Mouse (Mus musculus): ENCODE results near the gene Xpnpep3. TPM values are rescaled to one million over a fixed set of nuclear protein-coding genes. Genes with fewer than 3 reads are reported as not detected.

Gene Xpnpep3
- polyA plus RNA-seq, 1 experiment = 5.9 TPM

GRCm38 (mm10) chr15:81461523-81461922 lies 61.6 kb downstream of the Xpnpep3 start:
- TF ChIP-seq POLR2A (IDR thresholded peaks at IDR 0.05; ENCODE audit: borderline replicate concordance, control insufficient read depth, low read depth, low read length) (no peak), CTCF (IDR thresholded peaks at IDR 0.05; ENCODE audit: control insufficient read depth, insufficient read depth, low read length) (peak; percentile 20; the same call in 1 of the 2 replicates)
- no peak overlapping the region for H3K27ac ChIP-seq (ENCODE audit: control insufficient read depth, insufficient read depth, low read depth, low read length, poor library complexity)
- no peaks in the 10 kb centered on the region for H3K4me1 ChIP-seq (ENCODE audit: control insufficient read depth, insufficient read depth, low read length)
- WGBS = 90% methylated on average over 7 of the region's 7 CpGs
- no peak overlapping the region for H3K4me3 ChIP-seq (replicated peaks; ENCODE audit: control insufficient read depth, low read depth, low read length)

GRCm38 (mm10) chr15:81465016-81465660 lies 65.2 kb downstream of the Xpnpep3 start:
- Histone ChIP-seq H3K27ac (ENCODE audit: control insufficient read depth, insufficient read depth, low read depth, low read length, poor library complexity) (peak overlapping the region; percentile 98; the same call in 1 of the 2 replicates), H3K4me3 (replicated peaks; ENCODE audit: control insufficient read depth, low read depth, low read length) (no peak overlapping the region), H3K4me1 (ENCODE audit: control insufficient read depth, insufficient read depth, low read length) (no peaks in the 10 kb centered on the region)
- TF ChIP-seq POLR2A (IDR thresholded peaks at IDR 0.05; ENCODE audit: borderline replicate concordance, control insufficient read depth, low read depth, low read length) (no peak), CTCF (IDR thresholded peaks at IDR 0.05; ENCODE audit: control insufficient read depth, insufficient read depth, low read length) (no peak)
- WGBS = 64% methylated on average over 12 of the region's 12 CpGs

GRCm38 (mm10) chr15:81465901-81466737 lies 66.2 kb downstream of the Xpnpep3 start, which contains the start of gene Rbx1:
Gene Rbx1 (plus strand): TSS chr15:81466296.
- Histone ChIP-seq H3K4me3 (replicated peaks; ENCODE audit: control insufficient read depth, low read depth, low read length) (peak within 1 kb of the TSS; percentile 84), H3K27ac (ENCODE audit: control insufficient read depth, insufficient read depth, low read depth, low read length, poor library complexity) (peak within 1 kb of the TSS; percentile 98), H3K4me1 (ENCODE audit: control insufficient read depth, insufficient read depth, low read length) (no peaks in the 10 kb centered on the region)
- under 1% methylated on average over 62 of the region's 62 CpGs for WGBS
- TF ChIP-seq POLR2A (IDR thresholded peaks at IDR 0.05; ENCODE audit: borderline replicate concordance, control insufficient read depth, low read depth, low read length) (peak; percentile 72; the same call in 1 of the 2 replicates), CTCF (IDR thresholded peaks at IDR 0.05; ENCODE audit: control insufficient read depth, insufficient read depth, low read length) (no peak)

- Histone ChIP-seq H3K4me3 (replicated peaks; ENCODE audit: control insufficient read depth, low read depth, low read length) (peak overlapping the region; percentile 84), H3K27ac (ENCODE audit: control insufficient read depth, insufficient read depth, low read depth, low read length, poor library complexity) (peak overlapping the region; percentile 59), H3K4me1 (ENCODE audit: control insufficient read depth, insufficient read depth, low read length) (no peaks in the 10 kb centered on the region)
- TF ChIP-seq CTCF (IDR thresholded peaks at IDR 0.05; ENCODE audit: control insufficient read depth, insufficient read depth, low read length) (no peak), POLR2A (IDR thresholded peaks at IDR 0.05; ENCODE audit: borderline replicate concordance, control insufficient read depth, low read depth, low read length) (no peak)
- under 1% methylated on average over 15 of the region's 15 CpGs for WGBS
Measured at GRCm38 (mm10) chr15:81466738-81467113, 66.8 kb downstream of the Xpnpep3 start.

GRCm38 (mm10) chr15:81470735-81471134 lies 70.8 kb downstream of the Xpnpep3 start:
- H3K4me3 ChIP-seq (replicated peaks; ENCODE audit: control insufficient read depth, low read depth, low read length) = no peak overlapping the region
- 95% methylated on average over 8 of the region's 8 CpGs for WGBS
- no peak overlapping the region for H3K27ac ChIP-seq (ENCODE audit: control insufficient read depth, insufficient read depth, low read depth, low read length, poor library complexity)
- H3K4me1 ChIP-seq (ENCODE audit: control insufficient read depth, insufficient read depth, low read length) = no peaks in the 10 kb centered on the region
- no peak for TF ChIP-seq CTCF (IDR thresholded peaks at IDR 0.05; ENCODE audit: control insufficient read depth, insufficient read depth, low read length)
- no peak for TF ChIP-seq POLR2A (IDR thresholded peaks at IDR 0.05; ENCODE audit: borderline replicate concordance, control insufficient read depth, low read depth, low read length)

- WGBS = 85% methylated on average over 5 of the region's 5 CpGs
- H3K4me1 ChIP-seq (ENCODE audit: control insufficient read depth, insufficient read depth, low read length) = no peaks in the 10 kb centered on the region
- TF ChIP-seq POLR2A (IDR thresholded peaks at IDR 0.05; ENCODE audit: borderline replicate concordance, control insufficient read depth, low read depth, low read length) (no peak), CTCF (IDR thresholded peaks at IDR 0.05; ENCODE audit: control insufficient read depth, insufficient read depth, low read length) (no peak)
- no peak overlapping the region for H3K27ac ChIP-seq (ENCODE audit: control insufficient read depth, insufficient read depth, low read depth, low read length, poor library complexity)
- no peak overlapping the region for H3K4me3 ChIP-seq (replicated peaks; ENCODE audit: control insufficient read depth, low read depth, low read length)
Measured at GRCm38 (mm10) chr15:81472256-81472655, 72.3 kb downstream of the Xpnpep3 start.

GRCm38 (mm10) chr15:81475654-81476053 lies 75.7 kb downstream of the Xpnpep3 start:
- Histone ChIP-seq H3K27ac (ENCODE audit: control insufficient read depth, insufficient read depth, low read depth, low read length, poor library complexity) (no peak overlapping the region), H3K4me1 (ENCODE audit: control insufficient read depth, insufficient read depth, low read length) (no peaks in the 10 kb centered on the region), H3K4me3 (replicated peaks; ENCODE audit: control insufficient read depth, low read depth, low read length) (no peak overlapping the region)
- TF ChIP-seq POLR2A (IDR thresholded peaks at IDR 0.05; ENCODE audit: borderline replicate concordance, control insufficient read depth, low read depth, low read length) (no peak), CTCF (IDR thresholded peaks at IDR 0.05; ENCODE audit: control insufficient read depth, insufficient read depth, low read length) (peak; percentile 37; the same call in 1 of the 2 replicates)
- WGBS = 44% methylated on average over 3 of the region's 3 CpGs

- no peak for TF ChIP-seq POLR2A (IDR thresholded peaks at IDR 0.05; ENCODE audit: borderline replicate concordance, control insufficient read depth, low read depth, low read length)
- TF ChIP-seq CTCF (IDR thresholded peaks at IDR 0.05; ENCODE audit: control insufficient read depth, insufficient read depth, low read length) = no peak
- WGBS = 37% methylated on average over 2 of the region's 2 CpGs
- no peak overlapping the region for H3K27ac ChIP-seq (ENCODE audit: control insufficient read depth, insufficient read depth, low read depth, low read length, poor library complexity)
- H3K4me1 ChIP-seq (ENCODE audit: control insufficient read depth, insufficient read depth, low read length) = peaks cover under 1% of the 10 kb centered on the region; the same call in 1 of the 2 replicates
- H3K4me3 ChIP-seq (replicated peaks; ENCODE audit: control insufficient read depth, low read depth, low read length) = no peak overlapping the region
Measured at GRCm38 (mm10) chr15:81476597-81476996, 76.7 kb downstream of the Xpnpep3 start.
